Comparison of ENCODE assay signal across 8 mouse cellular contexts in the genomic region with DNA sequence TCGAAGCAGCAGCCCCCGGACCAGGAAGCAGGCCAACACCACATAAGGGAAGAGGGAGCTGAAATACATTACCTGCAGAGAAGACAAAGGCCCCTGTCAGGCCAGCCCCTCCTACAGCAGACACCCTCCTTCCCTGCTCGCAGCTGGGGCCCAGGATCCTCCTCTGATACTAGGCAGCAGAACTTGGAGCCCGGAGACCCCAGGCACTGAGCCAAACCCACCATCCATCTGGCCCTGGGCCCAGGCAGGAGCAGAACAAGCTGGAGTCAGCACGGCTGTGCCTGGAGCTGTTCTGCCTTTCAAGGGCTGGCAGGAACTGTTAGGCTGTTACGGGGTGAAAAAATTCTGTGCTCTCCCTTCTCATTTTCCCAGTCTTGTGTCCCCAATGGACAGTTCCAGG. TPM values are rescaled to one million over a fixed set of nuclear protein-coding genes. Genes with fewer than 3 reads are reported as not detected.
DNase-seq lines count a peak whose midpoint lies in the region; ATAC-seq lines count a peak whose summit lies in the region.

No protein-coding gene starts in this region.

- H3K4me2 ChIP-seq in lung, embryonic 15.5 days, result no peak overlapping the region

- H3K9me3 ChIP-seq in lung, embryonic 15.5 days, result no peaks in the 10 kb centered on the region

- intact Hi-C loops in heart, postnatal 10 days (cut with DNase I), result no loop called here

- H3K4me1 ChIP-seq in lung, embryonic 15.5 days, result peaks cover 16% of the 10 kb centered on the region

- DNase-seq in lung, postnatal 36 days, result no peak
- peak; percentile 82 to 86 for DNase-seq in cerebellum, postnatal 25 days
- DNase-seq in heart, postnatal 10 days, result peak; percentile 72 to 78
- peak; percentile 97 to 99 for DNase-seq in layer of hippocampus, postnatal 10 days (ENCODE audit: low spot score in 2 of 2)
- peak; percentile 37 for DNase-seq in ovary, adult 18-20 months (ENCODE audit: low spot score)
- no peak for DNase-seq in B cell, adult 2 months

- WGBS in lung, embryonic 15.5 days, result 27% methylated on average over 6 of the region's 6 CpGs

- H3K27me3 ChIP-seq in lung, embryonic 15.5 days, result no peaks in the 10 kb centered on the region

- H3K9ac ChIP-seq in lung, embryonic 15.5 days, result no peak overlapping the region

- H3K4me3 ChIP-seq in lung, embryonic 15.5 days, result no peak overlapping the region

- H3K36me3 ChIP-seq in lung, embryonic 15.5 days, result no peaks in the 10 kb centered on the region

- ATAC-seq in lung, embryonic 15.5 days (ENCODE audit: borderline replicate concordance, extremely low read depth, low FRiP score, low TSS enrichment), result peak; percentile 83
- ATAC-seq in erythroid progenitor cell, adult 5-6 weeks (replicated peaks; ENCODE audit: low FRiP score, poor library complexity, severe bottlenecking), result no peak

- H3K27ac ChIP-seq in lung, embryonic 15.5 days, result 0 out of 2 replicates have a peak overlapping the region, but pooled peaks have one; percentile 17

RNA-seq across cellular contexts. Expression of gene Slc6a17, which starts 26.4 kb away (rescaled TPM):
- polyA plus RNA-seq in lung, embryonic 15.5 days (2015; fragmentation: Nextera tagmentation; extraction: Ambion mirVana), result 2.7 and 2.8 TPM in 2 replicates
- total RNA-seq in heart, postnatal 10 days (2021), result 1 to 10 TPM; 1.3 to 1.4 TPM
- total RNA-seq in layer of hippocampus, postnatal 10 days (2021), result 100 to 1,000 TPM; 197 to 222 TPM
- total RNA-seq in erythroid progenitor cell, adult 5-6 weeks (2015; ENCODE audit: low replicate concordance), result not detected in 2 replicates
- not detected in 2 replicates for total RNA-seq in erythroid progenitor cell, adult 5-6 weeks (2017; ENCODE audit: low replicate concordance)

RNA-seq across cellular contexts. Expression of gene Kcnc4, which starts 32.1 kb away (rescaled TPM):
- polyA plus RNA-seq in lung, embryonic 15.5 days (2015; fragmentation: Nextera tagmentation; extraction: Ambion mirVana), result 0.04 and 0.14 TPM in 2 replicates
- under 1 TPM; 0.36 to 0.50 TPM for total RNA-seq in heart, postnatal 10 days (2021)
- 10 to 100 TPM; 33.9 to 37.5 TPM for total RNA-seq in layer of hippocampus, postnatal 10 days (2021)
- not detected in 2 replicates for total RNA-seq in erythroid progenitor cell, adult 5-6 weeks (2015; ENCODE audit: low replicate concordance)
- not detected in 2 replicates for total RNA-seq in erythroid progenitor cell, adult 5-6 weeks (2017; ENCODE audit: low replicate concordance)

Comparison
In these comparisons a context has a peak if more than half of its experiments do, and no peak if none do; other contexts are left out.
1. DNase-seq: peak in cerebellum, postnatal 25 days (2 of 2), heart, postnatal 10 days (2 of 2), layer of hippocampus, postnatal 10 days (2 of 2) and ovary, adult 18-20 months (single experiment); none in lung, postnatal 36 days (single experiment) and B cell, adult 2 months (0 of 2).
2. RNA of gene Slc6a17, which starts 26.4 kb away (total RNA-seq): 197 to 222 TPM in layer of hippocampus, postnatal 10 days; 1.3 to 1.4 TPM in heart, postnatal 10 days and not detected in erythroid progenitor cell, adult 5-6 weeks; every median in the first group is over 10 times any median in the second.
3. RNA of gene Kcnc4, which starts 32.1 kb away (total RNA-seq): 33.9 to 37.5 TPM in layer of hippocampus, postnatal 10 days; 0.36 to 0.50 TPM in heart, postnatal 10 days and not detected in erythroid progenitor cell, adult 5-6 weeks; every median in the first group is over 10 times any median in the second.